Mouse (Mus musculus) right cerebral cortex, postnatal 14 days (tissue): ENCODE measurements around the gene E2f4.

Experiments
- DNase-seq: peaks from one replicate; pipeline ENCODE4 v3.0.0; 2022

The E2f4 gene

DNA sequence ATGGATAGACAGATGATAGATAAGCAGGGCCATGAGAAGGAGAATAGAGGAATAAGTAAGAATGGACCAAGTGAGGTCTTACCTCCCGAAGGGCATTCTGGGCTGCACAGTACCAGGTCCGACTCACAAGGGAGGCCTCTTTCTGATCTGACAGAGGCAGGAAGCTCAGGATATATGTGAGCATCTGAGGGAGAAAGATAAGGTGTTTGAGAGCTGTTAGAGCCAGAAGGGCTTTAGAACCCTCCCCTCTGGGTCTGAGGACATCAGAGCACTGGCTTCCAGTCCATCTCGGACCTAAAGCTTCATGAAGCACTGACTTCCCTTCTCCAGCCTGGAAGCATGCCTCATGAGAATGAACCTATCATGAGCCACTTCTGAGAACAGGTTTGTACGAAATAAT, 25.7 kb downstream of the E2f4 start:
- no peak for DNase-seq

DNA sequence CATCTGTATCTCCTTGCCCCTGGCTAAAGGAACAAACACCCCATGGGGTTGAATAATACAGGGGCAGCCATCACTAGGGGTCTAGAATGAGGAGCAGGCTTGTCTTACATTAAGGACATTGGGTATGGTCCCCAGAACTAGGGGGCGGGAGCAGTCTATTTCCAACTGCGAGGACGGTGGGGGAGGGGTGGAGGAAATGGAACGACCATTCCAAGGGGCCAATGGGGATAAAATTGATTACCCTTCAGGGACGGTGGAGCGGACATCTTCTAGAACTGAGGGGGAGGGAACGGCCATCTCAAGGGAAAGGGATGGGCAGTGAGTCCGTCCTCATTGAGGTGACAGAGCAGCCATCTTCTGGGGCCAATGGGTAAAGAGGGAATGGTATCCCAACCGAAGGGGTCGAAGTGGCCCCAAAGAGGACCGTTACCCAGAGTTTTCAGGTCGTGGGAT, 28.2 kb downstream of the E2f4 start:
- DNase-seq: peak; percentile 42

DNA sequence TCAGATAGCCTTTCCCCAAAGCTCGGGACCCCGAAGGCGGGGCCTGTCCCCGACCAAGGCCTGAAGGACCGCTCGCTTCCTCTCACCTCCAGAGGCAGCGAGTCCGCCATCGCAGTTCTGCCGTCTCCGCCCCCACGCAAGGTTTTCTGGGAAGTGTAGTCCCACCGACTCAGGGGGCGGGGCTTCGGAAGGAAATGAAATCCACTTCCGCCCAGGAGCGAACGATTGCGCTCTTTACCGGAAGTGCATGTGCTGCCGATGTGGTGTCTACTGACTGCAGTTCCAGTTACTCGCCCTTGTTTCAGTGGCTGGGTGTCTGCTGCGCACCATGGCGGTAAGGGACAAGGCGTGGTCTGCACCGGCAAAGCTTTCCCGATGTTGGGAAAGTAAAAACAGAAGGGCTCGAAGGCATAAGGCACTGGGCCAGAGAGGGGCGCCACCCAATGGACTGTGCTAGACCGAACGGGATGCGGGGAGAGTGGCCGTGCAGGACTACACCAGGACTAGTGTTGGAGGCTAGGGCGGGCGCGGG, 28.7 kb downstream of the E2f4 start, which contains the start of the genes Lrrc29 and Tmem208:
TSS of gene Lrrc29 (minus strand) at position 138 of the 532 bp plus-strand sequence.
TSS of gene Tmem208 (plus strand) at position 214 of the 532 bp plus-strand sequence.
- peak; percentile 98 for DNase-seq

GRCm38 (mm10) chr8:105326968-105327367, 29.5 kb downstream of the E2f4 start:
- no peak for DNase-seq

DNA sequence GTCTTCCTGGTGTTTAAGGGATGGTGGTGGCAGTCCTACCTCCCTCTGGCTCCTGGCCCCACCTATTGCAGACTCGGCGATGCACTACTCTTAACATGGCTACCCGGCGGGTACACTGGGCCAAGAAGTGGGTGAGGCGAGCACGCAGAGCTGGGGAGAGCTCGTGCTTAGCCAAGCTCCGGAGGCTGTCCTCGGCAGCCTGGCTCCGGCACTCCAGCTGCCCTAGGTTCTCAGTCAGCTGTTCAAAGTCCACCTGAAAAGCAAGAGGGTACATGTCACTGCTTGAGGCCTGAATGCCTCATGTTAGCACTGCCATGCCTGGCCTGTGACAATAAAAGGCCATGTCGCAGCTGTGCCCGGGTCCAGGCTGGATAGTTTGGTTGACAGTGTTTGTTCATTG, 32.9 kb downstream of the E2f4 start:
- DNase-seq: no peak

- DNase-seq: no peak
Measured at GRCm38 (mm10) chr8:105331469-105331868, 34.0 kb downstream of the E2f4 start.

DNA sequence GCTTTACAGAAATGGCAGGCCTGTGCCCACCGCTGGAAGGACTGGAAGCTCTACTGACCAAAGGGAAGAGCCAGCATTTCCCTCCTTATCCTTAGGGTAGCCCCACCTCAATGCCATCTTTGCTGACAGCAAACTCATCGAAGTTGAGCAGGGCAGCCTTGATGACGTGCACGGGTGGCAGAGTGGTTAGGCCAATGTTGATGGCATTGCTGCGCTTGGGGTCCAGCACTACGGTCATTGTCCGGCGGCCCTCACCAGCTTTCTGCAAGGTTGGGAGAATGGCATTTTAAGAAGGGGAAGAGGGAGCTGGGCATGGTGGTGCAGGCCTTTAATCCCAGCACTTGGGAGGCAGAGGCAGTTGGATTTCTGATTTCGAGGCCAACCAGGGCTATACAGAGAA, 34.5 kb downstream of the E2f4 start:
- no peak for DNase-seq

DNA sequence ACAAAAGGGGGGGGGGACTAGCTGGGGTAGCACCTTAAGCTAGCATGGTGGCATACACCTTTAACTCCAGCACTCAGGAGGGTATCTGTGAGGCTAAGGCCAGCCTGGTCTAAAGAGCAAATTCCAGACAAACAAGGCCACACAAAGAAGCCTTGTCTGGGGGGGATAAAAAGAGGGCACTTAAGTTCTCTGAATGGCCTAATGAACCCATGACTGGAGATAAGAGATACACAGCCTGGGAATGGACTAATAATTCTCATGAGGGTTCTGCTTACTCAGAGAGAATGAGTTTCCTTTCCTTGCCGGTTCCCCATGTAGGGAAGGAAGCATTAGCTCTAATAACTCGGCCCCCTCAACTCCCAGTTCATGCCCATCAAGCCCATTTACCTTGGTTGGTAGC, 35.1 kb downstream of the E2f4 start:
- no peak for DNase-seq

DNA sequence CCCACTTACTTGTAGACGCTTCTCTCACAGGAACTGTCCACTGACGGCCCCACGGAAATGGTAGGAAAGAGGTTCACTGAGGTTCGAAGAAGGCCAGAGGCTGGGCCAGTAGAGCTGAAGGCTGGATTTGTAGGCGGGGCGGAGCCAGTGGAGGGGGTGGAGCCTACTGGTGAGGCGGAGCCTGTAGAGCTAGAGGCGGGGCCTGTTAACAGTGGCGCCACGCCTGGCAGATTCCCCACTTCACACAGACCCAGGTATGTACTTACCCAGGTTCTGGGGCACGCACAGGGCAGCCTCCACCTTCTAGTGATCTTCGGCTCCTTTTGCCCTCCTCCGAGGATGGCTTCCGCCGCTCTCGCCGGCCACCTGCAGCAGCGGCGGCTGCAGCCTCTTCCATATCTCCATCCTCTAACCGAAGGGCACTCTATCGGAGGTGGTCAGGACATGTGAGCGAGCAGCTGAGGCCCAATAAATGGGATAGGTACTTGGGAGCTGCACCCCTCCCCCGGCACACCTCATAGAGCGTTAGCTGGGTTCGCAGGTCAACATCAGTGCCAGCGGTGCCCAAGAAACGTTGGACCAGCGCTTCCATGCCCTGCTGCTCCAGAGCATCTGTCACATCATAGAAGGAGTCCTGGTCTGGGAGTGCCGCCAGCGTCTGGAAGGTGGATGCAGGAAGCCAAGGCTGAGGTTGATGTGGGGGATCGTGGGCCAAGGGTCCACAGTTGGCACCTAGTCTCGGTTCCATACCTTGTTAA, 39.1 kb downstream of the E2f4 start:
- DNase-seq: no peak

DNA sequence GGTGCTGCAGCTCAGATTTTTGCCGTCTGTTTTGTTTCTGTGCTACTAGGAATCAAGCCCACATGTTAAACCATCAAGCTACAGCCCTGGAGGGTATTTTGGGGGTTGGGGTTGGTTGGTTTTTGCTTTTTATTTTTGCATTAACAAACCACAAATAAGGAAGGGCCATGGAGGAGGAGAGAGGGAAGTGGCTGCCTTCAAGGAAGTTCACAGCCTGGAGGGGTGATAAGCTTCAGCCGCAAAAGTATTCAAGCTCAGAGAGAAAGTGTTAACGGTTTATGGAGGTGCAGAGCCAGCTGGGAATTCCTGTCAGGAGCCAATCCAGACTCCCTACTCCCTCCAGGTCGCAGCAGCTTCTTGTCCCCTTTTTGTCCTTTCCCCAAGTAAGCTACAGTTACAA, 41.5 kb downstream of the E2f4 start:
- DNase-seq: no peak

- DNase-seq: no peak
Measured at GRCm38 (mm10) chr8:105339886-105340635, 42.6 kb downstream of the E2f4 start.

DNA sequence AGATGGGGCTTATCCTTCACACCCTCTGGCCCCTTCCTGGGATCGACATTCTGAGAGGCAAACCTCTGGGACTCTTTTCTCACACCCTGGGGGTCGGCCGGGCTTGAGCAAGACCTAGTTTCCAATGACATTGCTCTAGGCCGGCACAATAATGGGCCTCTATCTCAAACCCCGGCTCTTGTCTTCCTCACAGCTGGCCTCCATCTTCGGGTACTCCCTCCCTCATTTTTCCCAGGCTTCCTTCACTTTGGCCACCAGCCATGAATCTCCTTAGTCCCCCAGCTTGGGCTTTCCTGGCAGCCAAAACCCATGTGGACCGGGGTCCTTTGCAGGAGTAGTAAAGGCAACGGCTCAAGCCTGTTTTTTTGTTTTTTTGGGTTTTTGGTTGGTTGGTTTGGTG, 43.9 kb downstream of the E2f4 start:
- DNase-seq: no peak

- DNase-seq: no peak
Measured at GRCm38 (mm10) chr8:105342768-105343167, 45.3 kb downstream of the E2f4 start.

GRCm38 (mm10) chr8:105343791-105344574, 46.5 kb downstream of the E2f4 start:
- DNase-seq: no peak

- DNase-seq: no peak
Measured at GRCm38 (mm10) chr8:105345061-105345975, 47.9 kb downstream of the E2f4 start.

DNA sequence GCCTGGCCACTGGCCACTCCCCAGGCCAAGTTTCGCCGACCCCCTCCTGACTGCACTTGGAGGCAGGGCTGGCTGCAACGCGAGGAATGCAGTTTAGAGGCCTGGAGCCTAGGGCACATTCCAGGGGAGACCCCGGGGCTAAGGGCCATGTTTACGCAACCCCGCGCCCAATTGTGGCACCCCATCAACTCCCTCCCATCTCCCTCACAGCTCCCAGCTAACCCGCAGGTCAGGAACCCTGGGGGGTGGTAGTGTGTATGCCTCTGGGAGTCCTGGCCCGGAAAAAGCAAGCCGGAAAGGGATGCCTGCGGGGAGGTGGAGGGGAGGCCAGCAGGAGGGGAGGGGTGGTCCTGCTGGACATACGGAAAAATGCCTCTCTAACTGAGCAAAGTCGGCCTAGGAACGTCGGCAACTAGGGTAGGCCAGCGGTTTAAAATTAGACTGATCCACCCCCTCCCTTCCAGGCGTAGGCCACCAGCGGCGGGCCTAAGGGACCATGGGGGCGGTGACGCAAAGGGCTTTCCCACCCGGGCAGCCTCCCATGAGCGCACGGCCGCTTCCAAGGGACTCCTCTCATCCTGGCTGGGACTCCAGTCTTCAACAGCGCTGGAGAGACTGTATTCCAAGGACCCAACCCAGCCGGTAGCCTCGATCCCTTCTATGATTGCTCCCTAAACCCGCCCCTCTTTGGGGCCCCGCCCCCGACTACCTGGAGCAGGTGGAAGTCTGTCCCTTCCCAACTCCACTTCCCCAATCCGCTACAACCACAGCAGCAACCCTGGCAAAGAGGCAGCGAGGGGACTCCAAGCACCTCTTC, 49.4 kb downstream of the E2f4 start:
- DNase-seq: no peak

GRCm38 (mm10) chr8:105347428-105348221, 50.2 kb downstream of the E2f4 start, which contains the start of gene Fhod1:
TSS of gene Fhod1 (minus strand) at chr8:105347953.
- peak; percentile 86 for DNase-seq

DNA sequence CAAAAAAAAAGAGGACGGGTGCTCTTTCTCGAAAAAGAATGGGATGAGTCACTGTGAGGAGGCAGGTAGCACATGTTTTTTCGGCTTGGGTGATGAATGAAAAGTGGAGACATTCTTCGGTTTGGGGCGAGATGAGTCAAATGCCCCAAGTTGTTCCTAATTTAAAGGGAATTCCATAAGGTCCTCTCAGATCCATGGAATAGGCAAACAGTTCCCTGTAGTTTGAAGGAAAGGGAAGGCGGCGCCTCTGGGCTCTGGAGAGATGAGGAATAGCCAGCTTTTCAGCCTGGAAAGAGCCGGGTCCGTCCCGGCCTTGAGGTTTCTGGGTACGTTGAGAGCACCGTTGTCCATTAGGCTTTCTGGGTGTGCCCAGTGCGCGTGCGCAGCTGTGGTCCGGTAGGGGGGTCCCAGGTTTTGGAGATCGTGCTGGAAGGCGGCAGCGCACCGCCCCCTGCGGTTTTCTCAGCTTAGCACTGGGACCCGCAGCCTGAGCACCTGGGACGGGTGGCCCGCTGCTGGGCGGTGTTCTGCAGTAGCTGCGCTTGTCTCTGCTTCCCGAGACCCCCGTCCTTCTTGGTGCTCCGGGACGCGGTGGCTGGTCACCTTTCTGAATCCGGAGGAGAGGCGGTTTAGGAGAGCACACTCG, 51.1 kb downstream of the E2f4 start, which contains the start of gene Slc9a5:
TSS of gene Slc9a5 (plus strand) at position 394 of the 646 bp plus-strand sequence.
- peak; percentile 57 for DNase-seq

DNA sequence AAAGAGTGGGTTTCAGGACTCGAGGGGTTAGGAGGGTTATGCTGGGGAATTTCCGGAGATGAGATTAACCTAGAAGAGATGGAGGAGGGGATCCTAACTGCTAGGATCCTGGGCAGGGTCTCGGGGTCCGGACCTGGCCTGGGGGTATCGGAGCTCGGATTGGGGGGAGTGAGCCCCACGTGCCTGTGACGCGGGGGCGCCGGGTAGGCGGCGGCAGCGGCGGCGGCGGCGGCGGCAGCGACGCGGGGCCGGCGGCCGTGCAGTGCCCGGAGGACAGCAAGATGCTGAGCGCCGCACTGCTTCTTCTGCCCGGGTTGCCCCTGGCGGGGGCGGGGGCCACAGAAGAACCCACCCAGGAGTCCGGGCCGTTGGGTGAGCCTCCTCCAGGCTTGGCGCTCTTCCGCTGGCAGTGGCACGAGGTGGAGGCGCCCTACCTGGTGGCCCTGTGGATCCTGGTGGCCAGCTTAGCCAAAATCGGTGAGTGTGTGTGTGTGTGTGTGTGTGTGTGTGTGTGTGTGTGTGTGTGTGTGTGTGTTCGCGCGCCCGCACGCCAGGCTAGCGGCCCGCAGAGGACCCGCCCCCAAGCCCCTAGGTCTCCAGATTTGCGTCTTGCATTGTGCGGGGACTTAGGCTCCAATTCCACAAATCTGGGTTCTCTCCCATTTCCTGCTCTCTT, 51.8 kb downstream of the E2f4 start:
- DNase-seq: peak; percentile 38
